Mouse (Mus musculus) liver, embryonic 12.5 days (tissue): ENCODE data around the gene Plin5. TPM values are rescaled to one million over a fixed set of nuclear protein-coding genes. Genes with fewer than 3 reads are reported as not detected.

Experiments used
- ATAC-seq: fragments of 200-750 bp; cut with Nextera tagmentation; 2 replicates; pipeline ENCODE4 v1.8.0; 2017; ENCODE audit warnings: moderate number of reproducible peaks, mild to moderate bottlenecking, moderate library complexity
- H3K27ac ChIP-seq: fragments of 300-500 bp; sonication (generic); 2 replicates; pipeline ENCODE4 v1.5.1; 2016; ENCODE audit warnings: mild to moderate bottlenecking
- H3K27me3 ChIP-seq: fragments of 300-500 bp; sonication (generic); replicated peaks from 2 replicates; pipeline ENCODE4 v1.6.1; 2016; ENCODE audit warnings: mild to moderate bottlenecking, moderate library complexity
- H3K36me3 ChIP-seq: fragments of 300-500 bp; sonication (generic); 2 replicates; pipeline ENCODE4 v1.6.1; 2016; ENCODE audit warnings: mild to moderate bottlenecking, moderate library complexity
- H3K4me1 ChIP-seq: fragments of 300-500 bp; sonication (generic); 2 replicates; pipeline ENCODE4 v1.6.1; 2016
- H3K4me2 ChIP-seq: fragments of 300-500 bp; sonication (generic); 2 replicates; pipeline ENCODE4 v1.6.1; 2016; ENCODE audit warnings: mild to moderate bottlenecking, moderate library complexity
- H3K4me3 ChIP-seq: fragments of 300-500 bp; sonication (generic); 2 replicates; pipeline ENCODE4 v1.5.1; 2016; ENCODE audit warnings: mild to moderate bottlenecking, moderate library complexity
- H3K9ac ChIP-seq: fragments of 300-500 bp; sonication (generic); 2 replicates; pipeline ENCODE4 v1.6.1; 2016; ENCODE audit warnings: mild to moderate bottlenecking, moderate library complexity
- H3K9me3 ChIP-seq: fragments of 300-500 bp; sonication (generic); replicated peaks from 2 replicates; pipeline ENCODE4 v1.6.1; 2016; ENCODE audit warnings: mild to moderate bottlenecking, moderate library complexity
- WGBS: fragments of 180-500 bp; shearing (Covaris S2); methylation state at CpG from one replicate; pipeline ENCODE4 v1.1.7; 2016; ENCODE audit not compliant: insufficient replicate concordance; 5-methylcytosine and 5-hydroxymethylcytosine counted together
- polyA plus RNA-seq: library from polyadenylated mRNA; unstranded; fragments of >200 nt; fragmentation: Nextera tagmentation; extraction: Ambion mirVana; gene quantifications from 2 replicates; pipeline ENCODE4 v1.2.1, GENCODE M21; 2016

Plin5 gene
- polyA plus RNA-seq, 1 experiment from 2014 or later, result 0.38 TPM

DNA sequence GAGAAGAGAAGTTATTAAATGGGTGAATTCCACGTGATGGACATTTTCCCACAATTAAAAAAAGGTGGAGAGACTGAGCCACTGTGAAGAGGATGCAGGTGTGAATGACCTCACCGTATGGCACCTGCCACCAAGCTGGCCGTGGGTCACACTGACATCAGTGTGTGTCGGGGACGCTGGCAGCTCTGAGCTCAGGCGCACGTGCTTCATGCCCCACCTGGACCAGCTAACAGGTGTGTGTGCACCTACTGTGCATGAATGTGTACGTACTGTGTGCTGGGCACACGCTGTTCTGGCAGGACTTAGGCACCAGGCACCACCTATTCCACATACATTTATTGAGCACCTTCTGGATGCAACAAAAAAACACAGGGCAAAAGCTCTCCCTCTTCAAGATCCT is 27.1 kb upstream of the Plin5 start:
- H3K9me3 ChIP-seq, result no peaks in the 10 kb centered on the region
- H3K9ac ChIP-seq, result no peak overlapping the region
- peaks cover 100% of the 10 kb centered on the region for H3K27me3 ChIP-seq
- H3K4me2 ChIP-seq, result no peak overlapping the region
- ATAC-seq, result no peak
- H3K27ac ChIP-seq, result no peak overlapping the region
- H3K36me3 ChIP-seq, result no peaks in the 10 kb centered on the region
- no peak overlapping the region for H3K4me3 ChIP-seq
- peaks cover 26% of the 10 kb centered on the region for H3K4me1 ChIP-seq
- WGBS, result 61% methylated on average over 9 of the region's 9 CpGs

GRCm38 (mm10) chr17:56141702-56142605 is 24.6 kb upstream of the Plin5 start:
- H3K9me3 ChIP-seq, result no peaks in the 10 kb centered on the region
- peaks cover 100% of the 10 kb centered on the region for H3K27me3 ChIP-seq
- ATAC-seq, result no peak; the same call in 1 of the 2 replicates
- 4% methylated on average over 40 of the region's 47 CpGs for WGBS
- H3K4me1 ChIP-seq, result peaks cover 40% of the 10 kb centered on the region
- no peak overlapping the region for H3K9ac ChIP-seq
- H3K36me3 ChIP-seq, result no peaks in the 10 kb centered on the region
- H3K4me2 ChIP-seq, result peak overlapping the region; percentile 62
- no peak overlapping the region for H3K27ac ChIP-seq
- peak overlapping the region; percentile 33; the same call in 1 of the 2 replicates for H3K4me3 ChIP-seq

- Histone ChIP-seq H3K4me3 (peak within 1 kb of the TSS; percentile 62), H3K4me1 (peaks cover 43% of the 10 kb centered on the region), H3K27me3 (peaks cover 86% of the 10 kb centered on the region), H3K4me2 (peak within 1 kb of the TSS; percentile 90), H3K27ac (no peak within 1 kb of the TSS), H3K9ac (peak within 1 kb of the TSS; percentile 46), H3K9me3 (no peaks in the 10 kb centered on the region), H3K36me3 (no peaks in the 10 kb centered on the region)
- 1% methylated on average over 78 of the region's 79 CpGs for WGBS
- peak; percentile 19; the same call in 1 of the 2 replicates for ATAC-seq
Measured at GRCm38 (mm10) chr17:56139858-56140595, 22.6 kb upstream of the Plin5 start, which contains the start of gene Sema6b. Gene Sema6b (minus strand): TSS chr17:56140343.

- Histone ChIP-seq H3K4me3 (peak overlapping the region; percentile 62), H3K36me3 (no peaks in the 10 kb centered on the region), H3K9me3 (no peaks in the 10 kb centered on the region), H3K27ac (no peak overlapping the region), H3K27me3 (peaks cover 79% of the 10 kb centered on the region), H3K4me1 (peaks cover 50% of the 10 kb centered on the region), H3K9ac (peak overlapping the region; percentile 46), H3K4me2 (peak overlapping the region; percentile 90)
- ATAC-seq, result no peak
- 7% methylated on average over 21 of the region's 21 CpGs for WGBS
Measured at GRCm38 (mm10) chr17:56139355-56139754, 22.0 kb upstream of the Plin5 start.

DNA sequence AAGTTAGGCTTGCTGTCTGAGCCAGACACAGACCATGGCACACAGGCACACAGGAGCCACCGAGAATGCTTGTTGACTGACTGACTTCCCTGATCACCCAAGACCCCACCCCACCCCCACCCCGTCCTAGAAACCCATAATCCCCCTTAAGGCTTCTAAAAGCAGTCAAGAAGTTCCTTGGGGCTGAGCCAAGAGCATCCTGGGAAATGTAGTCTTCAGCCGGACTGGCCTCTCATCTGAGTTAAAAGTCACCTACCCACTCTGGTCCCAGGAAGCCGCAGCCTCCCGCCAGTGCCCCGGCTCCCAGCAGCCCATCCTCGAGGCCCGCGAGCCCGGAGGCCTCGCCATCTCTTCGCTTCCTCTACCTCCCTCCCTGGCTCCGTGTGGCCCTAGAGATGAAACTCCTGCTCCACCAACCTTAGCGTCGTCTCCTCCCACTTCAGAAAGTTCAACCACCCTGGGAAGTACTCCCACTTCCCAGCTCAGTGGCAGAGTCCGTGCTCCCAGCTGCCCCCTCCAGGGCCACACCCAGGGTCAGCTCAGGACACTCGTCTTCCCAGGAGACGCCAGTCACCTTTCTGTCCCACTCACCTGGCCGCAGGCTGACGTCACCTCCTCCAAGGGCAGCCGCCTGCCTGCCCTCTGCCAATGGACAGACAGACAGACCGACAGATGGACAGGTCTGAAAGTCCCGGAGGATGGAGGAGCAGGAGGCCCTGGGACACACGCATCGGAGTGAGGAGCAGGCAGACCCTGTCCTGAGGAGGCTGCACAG is 20.6 kb upstream of the Plin5 start:
- Histone ChIP-seq H3K4me1 (peaks cover 63% of the 10 kb centered on the region), H3K4me3 (no peak overlapping the region), H3K27ac (no peak overlapping the region), H3K9me3 (no peaks in the 10 kb centered on the region), H3K36me3 (no peaks in the 10 kb centered on the region), H3K4me2 (peak overlapping the region; percentile 13; the same call in 1 of the 2 replicates), H3K9ac (no peak overlapping the region), H3K27me3 (peaks cover 66% of the 10 kb centered on the region)
- WGBS, result 25% methylated on average over 25 of the region's 25 CpGs
- ATAC-seq, result no peak

- no peak for ATAC-seq
- peaks cover 59% of the 10 kb centered on the region for H3K4me1 ChIP-seq
- no peaks in the 10 kb centered on the region for H3K9me3 ChIP-seq
- 55% methylated on average over 7 of the region's 7 CpGs for WGBS
- H3K36me3 ChIP-seq, result no peaks in the 10 kb centered on the region
- H3K27ac ChIP-seq, result no peak overlapping the region
- H3K9ac ChIP-seq, result no peak overlapping the region
- H3K27me3 ChIP-seq, result peaks cover 51% of the 10 kb centered on the region
- H3K4me2 ChIP-seq, result no peak overlapping the region
- no peak overlapping the region for H3K4me3 ChIP-seq
Measured at GRCm38 (mm10) chr17:56136558-56136957, 19.2 kb upstream of the Plin5 start.

DNA sequence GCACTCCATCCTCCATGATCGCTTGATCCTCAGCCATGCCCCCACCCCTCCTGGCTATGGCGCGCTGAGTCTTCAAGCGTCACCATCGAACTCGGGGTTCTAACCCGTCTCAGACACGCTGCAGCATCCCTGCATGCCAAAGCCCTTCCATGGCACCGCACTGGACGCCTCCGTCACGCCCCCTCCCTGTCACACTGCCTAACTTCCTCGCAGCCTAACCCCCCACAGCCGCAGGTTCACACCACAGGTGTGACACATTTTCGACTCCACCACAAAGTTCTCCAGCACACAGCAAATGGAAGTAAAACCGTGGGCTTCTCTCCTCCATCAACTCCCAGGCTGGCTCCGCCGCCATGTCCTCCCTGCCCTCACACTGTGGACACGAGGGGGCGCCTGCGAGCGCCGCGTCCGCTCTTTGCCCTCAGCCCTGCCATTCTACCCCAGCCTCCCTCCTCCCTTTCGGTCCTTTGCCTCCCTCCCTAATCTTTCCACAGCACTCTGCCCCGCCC is 17.1 kb upstream of the Plin5 start:
- 1% methylated on average over 27 of the region's 27 CpGs for WGBS
- Histone ChIP-seq H3K4me2 (peak overlapping the region; percentile 88), H3K36me3 (peaks cover 7% of the 10 kb centered on the region; the same call in 1 of the 2 replicates), H3K9me3 (no peaks in the 10 kb centered on the region), H3K27me3 (peaks cover 31% of the 10 kb centered on the region), H3K4me3 (peak overlapping the region; percentile 54), H3K27ac (peak overlapping the region; percentile 74), H3K9ac (peak overlapping the region; percentile 47), H3K4me1 (peaks cover 43% of the 10 kb centered on the region)
- peak; percentile 42 for ATAC-seq

DNA sequence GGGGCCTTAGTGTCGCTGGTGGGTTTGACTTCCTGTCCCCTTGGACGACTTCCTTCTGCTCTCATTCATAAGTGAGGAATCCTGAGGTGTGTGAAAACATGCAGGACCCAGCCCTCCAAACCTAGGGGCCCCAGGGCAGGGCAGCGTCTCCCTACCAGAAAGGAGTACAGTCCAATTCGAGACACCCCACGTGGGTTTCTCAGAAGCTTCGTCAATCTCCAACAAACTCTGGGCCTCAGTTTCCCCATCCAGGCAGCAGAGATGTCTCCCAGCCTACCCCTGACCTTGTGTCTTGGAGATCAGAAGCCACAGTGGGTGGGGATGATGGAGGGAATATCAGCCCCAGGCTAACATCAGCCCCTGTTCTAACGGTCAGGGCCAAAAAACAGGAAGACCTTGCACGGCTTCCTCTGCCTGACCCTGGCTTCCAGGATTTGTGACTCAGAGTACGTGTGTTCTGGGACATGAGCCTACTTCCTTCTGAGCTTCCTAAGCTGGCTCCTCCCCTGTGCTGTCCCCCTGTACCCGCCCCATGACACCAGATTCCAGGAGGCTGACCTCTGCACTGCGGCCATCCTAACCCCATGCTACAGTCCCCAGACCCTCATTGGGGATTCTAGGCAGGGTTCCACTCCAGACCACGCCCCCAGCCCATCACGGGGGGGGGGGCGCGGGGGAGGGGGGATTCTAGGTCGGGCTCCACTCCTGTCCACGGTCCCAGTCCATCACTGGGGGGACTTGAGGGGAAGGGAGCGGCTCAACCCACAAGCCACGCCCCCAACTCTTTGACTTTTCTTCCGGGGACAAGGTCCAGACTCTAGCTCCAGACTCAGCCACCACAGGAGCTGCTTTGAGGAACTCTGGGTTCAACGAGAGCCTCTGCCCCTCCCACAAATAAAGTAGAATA is 16.3 kb upstream of the Plin5 start:
- H3K9ac ChIP-seq, result peak overlapping the region; percentile 47; the same call in 1 of the 2 replicates
- H3K4me1 ChIP-seq, result peaks cover 37% of the 10 kb centered on the region

DNA sequence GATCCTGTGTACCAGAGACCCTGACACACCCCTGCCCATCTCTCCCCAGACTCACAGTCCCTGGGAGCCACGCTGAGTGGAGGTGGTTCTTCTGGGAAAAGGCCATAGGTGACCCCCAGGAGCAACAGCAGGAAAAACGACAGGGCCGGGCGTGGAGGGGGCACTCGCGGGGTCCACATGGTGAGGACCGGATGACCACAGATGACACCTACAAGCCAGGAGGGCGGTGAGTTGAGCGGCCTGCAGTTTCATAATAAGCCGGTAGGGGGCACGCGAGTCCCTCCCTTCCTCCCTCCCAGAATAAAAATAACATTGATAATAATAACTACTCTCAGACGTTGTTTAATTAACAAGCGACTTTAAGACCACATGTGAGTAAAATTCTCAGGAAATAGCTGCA is 15.3 kb upstream of the Plin5 start:
- peaks cover 7% of the 10 kb centered on the region; the same call in 1 of the 2 replicates for H3K36me3 ChIP-seq
- H3K4me1 ChIP-seq, result peaks cover 29% of the 10 kb centered on the region
- H3K27ac ChIP-seq, result no peak overlapping the region
- 4% methylated on average over 14 of the region's 14 CpGs for WGBS
- ATAC-seq, result no peak
- H3K9ac ChIP-seq, result no peak overlapping the region
- no peak overlapping the region for H3K4me3 ChIP-seq
- no peaks in the 10 kb centered on the region for H3K9me3 ChIP-seq
- H3K4me2 ChIP-seq, result peak overlapping the region; percentile 34
- H3K27me3 ChIP-seq, result peaks cover 12% of the 10 kb centered on the region

More for the DNA sequence above, 16.3 kb upstream of the Plin5 start:
- Histone ChIP-seq H3K36me3 (peaks cover 7% of the 10 kb centered on the region; the same call in 1 of the 2 replicates), H3K9me3 (no peaks in the 10 kb centered on the region), H3K27me3 (peaks cover 22% of the 10 kb centered on the region), H3K27ac (peak overlapping the region; percentile 74), H3K4me3 (peak overlapping the region; percentile 54), H3K4me2 (peak overlapping the region; percentile 88)
- ATAC-seq, result peak; percentile 70
- 6% methylated on average over 21 of the region's 21 CpGs for WGBS

GRCm38 (mm10) chr17:56131814-56132213 is 14.4 kb upstream of the Plin5 start:
- no peak for ATAC-seq
- H3K27me3 ChIP-seq, result peaks cover 4% of the 10 kb centered on the region; the same call in 1 of the 2 replicates
- peaks cover 7% of the 10 kb centered on the region; the same call in 1 of the 2 replicates for H3K36me3 ChIP-seq
- H3K4me3 ChIP-seq, result no peak overlapping the region
- no peak overlapping the region for H3K27ac ChIP-seq
- WGBS, result 29% methylated on average over 7 of the region's 7 CpGs
- H3K9ac ChIP-seq, result no peak overlapping the region
- H3K4me2 ChIP-seq, result no peak overlapping the region
- peaks cover 29% of the 10 kb centered on the region for H3K4me1 ChIP-seq
- H3K9me3 ChIP-seq, result no peaks in the 10 kb centered on the region
